Mouse (Mus musculus) bone marrow, adult 2 months (tissue): ENCODE data around the gene Itgav. TPM values are rescaled to one million over a fixed set of nuclear protein-coding genes. Genes with fewer than 3 reads are reported as not detected.

Experiments
- H3K27ac ChIP-seq: fragments of 200-500 bp; 2 replicates; pipeline ENCODE4 v1.5.1; 2012; ENCODE audit warnings: low read depth, mild to moderate bottlenecking, control low read depth, inconsistent platforms, low read length; ENCODE audit not compliant: control insufficient read depth, poor library complexity, insufficient read depth
- H3K4me1 ChIP-seq: fragments of 200-500 bp; 2 replicates; pipeline ENCODE4 v1.6.1; 2011; ENCODE audit warnings: low read length; ENCODE audit not compliant: control insufficient read depth, insufficient read depth
- H3K4me3 ChIP-seq: fragments of 200-500 bp; replicated peaks from 2 replicates; pipeline ENCODE3; 2011; ENCODE audit warnings: mild to moderate bottlenecking, low read depth, low read length, control low read depth; ENCODE audit not compliant: control insufficient read depth
- CTCF ChIP-seq: fragments of 200-500 bp; IDR thresholded peaks from 2 replicates; pipeline ENCODE4 v1.5.1; 2011; ENCODE audit warnings: low read length, control low read depth; ENCODE audit not compliant: control insufficient read depth, insufficient read depth
- POLR2A ChIP-seq: fragments of 200-500 bp; IDR thresholded peaks from 2 replicates; pipeline ENCODE4 v1.6.1; 2011; ENCODE audit warnings: low read depth, mild to moderate bottlenecking, control low read depth, low read length, borderline replicate concordance; ENCODE audit not compliant: control insufficient read depth
- WGBS: fragments of 180-500 bp; shearing (Covaris S2); methylation state at CpG from one replicate; pipeline ENCODE4 v1.1.7; 2018; 5-methylcytosine and 5-hydroxymethylcytosine counted together
- polyA plus RNA-seq: library from polyadenylated mRNA; stranded (reverse); fragments of >200 nt; gene quantifications from 2 replicates; pipeline ENCODE4 v1.2.4, GENCODE M21; 2011; ENCODE audit warnings: low replicate concordance; ENCODE audit not compliant: missing spikeins, insufficient read depth, insufficient read length

Itgav gene
- polyA plus RNA-seq, 1 experiment, result 24.7 TPM

DNA sequence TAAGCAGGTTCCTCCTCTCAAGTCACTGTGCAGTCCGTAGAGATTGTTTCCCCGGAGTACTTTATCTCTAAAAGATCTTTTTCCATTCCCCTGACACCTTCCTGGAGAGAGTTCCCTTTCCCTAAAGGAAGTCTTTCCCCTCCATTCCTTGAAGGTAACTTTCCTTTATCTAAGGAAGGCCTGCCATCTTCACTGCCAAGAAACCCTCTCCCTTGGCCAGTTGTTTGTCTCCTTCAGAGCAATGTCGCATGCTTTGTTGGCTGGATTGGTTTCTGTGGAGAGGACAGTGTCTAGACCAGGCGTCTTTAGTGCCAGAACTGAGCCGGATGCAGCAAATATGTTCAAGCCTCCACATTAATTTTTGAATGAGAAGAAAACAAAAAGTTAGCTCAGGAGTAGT is 11.1 kb downstream of the Itgav start:
- 78% methylated on average over 5 of the region's 5 CpGs for WGBS
- TF ChIP-seq POLR2A, result no peak
- no peak for TF ChIP-seq CTCF
- no peak overlapping the region for H3K27ac ChIP-seq
- no peak overlapping the region for H3K4me3 ChIP-seq
- peaks cover 3% of the 10 kb centered on the region for H3K4me1 ChIP-seq

DNA sequence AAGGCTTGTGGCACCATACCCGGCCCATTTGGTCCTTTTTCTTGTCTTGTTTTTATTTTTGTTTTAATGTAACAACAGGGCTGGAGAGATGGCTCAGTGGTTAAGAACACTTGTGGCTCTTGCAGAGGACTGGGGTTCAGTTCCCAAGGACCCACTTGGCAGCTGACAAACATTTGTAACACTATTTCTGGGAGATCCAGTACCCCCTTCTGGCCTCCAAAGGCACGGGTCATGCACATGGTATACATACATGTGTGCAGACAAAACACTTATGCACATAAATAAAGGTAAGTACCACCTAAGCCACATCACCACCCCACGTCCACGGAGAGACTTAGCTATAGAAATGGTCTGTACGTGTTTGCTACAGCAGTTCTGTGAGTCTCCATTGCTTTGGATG is 12.6 kb downstream of the Itgav start:
- 84% methylated on average over 5 of the region's 5 CpGs for WGBS
- no peak overlapping the region for H3K4me3 ChIP-seq
- peaks cover 3% of the 10 kb centered on the region for H3K4me1 ChIP-seq
- TF ChIP-seq POLR2A (no peak), CTCF (no peak)
- no peak overlapping the region for H3K27ac ChIP-seq

DNA sequence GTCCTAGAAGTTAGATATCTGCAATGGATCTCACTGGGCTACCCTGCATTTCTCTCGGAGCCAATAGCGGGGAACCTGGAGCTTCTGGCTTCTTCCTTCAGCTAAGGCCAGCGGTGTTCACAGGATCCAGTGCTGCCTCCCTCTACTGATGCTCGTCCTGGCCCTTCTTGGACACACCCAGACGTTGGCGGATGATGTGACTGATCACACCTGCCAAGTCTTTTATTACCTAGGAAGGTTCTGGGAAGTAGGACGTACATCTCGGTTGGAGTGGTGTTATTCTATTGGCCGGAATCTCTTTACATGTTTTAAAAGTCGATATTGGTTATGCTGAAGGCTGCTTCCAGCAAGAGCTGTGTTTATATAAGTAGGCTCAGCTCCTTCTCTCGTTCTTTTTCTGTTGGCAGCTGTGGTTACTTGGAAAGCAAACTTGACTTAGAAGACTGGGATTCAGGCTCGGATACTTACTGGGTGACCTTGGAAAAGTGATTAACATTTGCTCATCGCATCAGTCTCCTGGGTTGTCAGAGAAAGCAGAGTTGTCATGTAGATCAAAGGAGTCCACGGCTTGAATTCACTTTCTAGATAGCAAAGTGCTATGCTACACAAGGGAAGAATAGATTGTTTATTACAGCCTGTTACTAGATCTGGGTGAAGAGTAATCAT is 14.5 kb downstream of the Itgav start:
- H3K4me3 ChIP-seq, result no peak overlapping the region
- TF ChIP-seq POLR2A (no peak), CTCF (no peak)
- peaks cover 3% of the 10 kb centered on the region for H3K4me1 ChIP-seq
- H3K27ac ChIP-seq, result no peak overlapping the region
- WGBS, result 86% methylated on average over 14 of the region's 14 CpGs

DNA sequence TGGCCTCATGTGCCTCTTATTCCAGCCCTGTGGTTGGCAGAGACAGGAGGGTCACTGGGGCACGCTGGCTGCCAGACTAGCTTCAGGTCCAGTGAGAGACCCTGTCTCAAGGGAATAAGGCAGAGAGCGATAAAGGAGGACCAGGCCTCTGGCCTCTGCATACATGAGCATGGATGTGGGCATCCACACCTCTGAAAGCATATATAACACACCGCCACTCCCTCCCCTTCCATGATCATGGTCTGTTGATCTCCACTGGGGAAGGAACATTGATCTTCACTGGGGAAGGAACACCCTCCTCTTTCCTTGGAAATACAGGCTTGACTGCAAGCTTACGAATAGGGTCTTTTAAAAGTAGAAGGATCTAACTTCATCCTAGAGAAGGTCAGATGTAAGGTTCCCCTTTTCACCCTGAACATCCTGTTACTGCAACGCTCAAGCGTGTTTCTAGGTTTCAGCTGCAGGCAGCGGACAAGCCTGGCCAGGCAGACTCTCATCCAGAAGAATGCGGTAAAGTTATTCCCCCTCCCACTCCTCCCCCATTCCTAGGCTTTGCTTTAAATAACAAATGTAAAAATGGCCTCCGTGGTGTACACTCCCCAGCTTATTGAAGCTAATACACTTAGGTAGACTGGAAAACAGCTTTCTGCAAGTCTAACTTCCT is 15.4 kb downstream of the Itgav start:
- TF ChIP-seq POLR2A (no peak), CTCF (no peak)
- 30% methylated on average over 9 of the region's 9 CpGs for WGBS
- Histone ChIP-seq H3K4me1 (peaks cover 3% of the 10 kb centered on the region), H3K27ac (no peak overlapping the region), H3K4me3 (no peak overlapping the region)

DNA sequence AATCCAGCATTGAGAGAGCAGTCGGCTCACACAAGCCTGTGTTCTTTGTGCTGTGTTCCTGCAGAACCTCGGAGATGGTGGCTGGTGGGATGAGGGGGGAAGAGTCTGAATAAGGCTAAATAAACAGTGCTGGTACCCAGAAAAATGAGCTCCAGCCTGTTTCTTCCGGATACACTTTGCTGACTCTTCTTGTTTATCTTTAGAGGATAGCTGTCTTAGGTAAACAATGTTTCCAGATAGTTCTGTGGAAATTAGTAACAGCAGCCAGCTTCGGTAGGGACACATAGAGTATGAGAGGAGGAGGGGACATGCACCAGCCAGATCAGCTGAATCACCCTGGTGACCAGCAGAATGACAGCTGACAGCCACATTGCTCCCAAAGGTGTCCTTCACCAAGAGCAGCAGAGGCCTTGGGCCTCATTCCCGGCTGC is 16.4 kb downstream of the Itgav start:
- 58% methylated on average over 5 of the region's 5 CpGs for WGBS

DNA sequence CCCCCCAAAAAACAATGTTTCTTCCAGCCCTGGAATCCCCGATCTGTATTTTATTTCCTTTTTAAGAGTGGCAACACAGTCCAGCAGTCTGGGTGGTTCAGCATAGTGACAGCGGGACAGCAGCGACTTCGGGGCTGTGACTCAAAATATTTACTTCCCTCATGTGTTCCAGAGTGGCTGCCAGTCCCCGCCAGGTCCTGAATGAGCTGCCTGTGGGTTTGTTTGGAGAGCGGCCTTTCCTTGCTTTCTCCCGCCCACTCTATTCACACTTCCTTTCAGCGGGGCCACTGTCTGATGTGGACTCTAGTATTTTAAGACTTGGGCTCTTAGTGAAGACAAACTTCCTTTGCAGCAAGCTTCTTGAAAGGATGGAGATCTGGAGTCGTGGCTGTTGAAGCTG is 18.0 kb downstream of the Itgav start:
- H3K27ac ChIP-seq, result no peak overlapping the region
- TF ChIP-seq POLR2A (no peak), CTCF (no peak)
- peaks cover 3% of the 10 kb centered on the region for H3K4me1 ChIP-seq
- 13% methylated on average over 9 of the region's 9 CpGs for whole genome bisulfite sequencing
- H3K4me3 ChIP-seq, result no peak overlapping the region

More for the DNA sequence above, 16.4 kb downstream of the Itgav start:
- peaks cover 3% of the 10 kb centered on the region for H3K4me1 ChIP-seq
- no peak overlapping the region for H3K4me3 ChIP-seq
- TF ChIP-seq CTCF (no peak), POLR2A (no peak)
- no peak overlapping the region for H3K27ac ChIP-seq

DNA sequence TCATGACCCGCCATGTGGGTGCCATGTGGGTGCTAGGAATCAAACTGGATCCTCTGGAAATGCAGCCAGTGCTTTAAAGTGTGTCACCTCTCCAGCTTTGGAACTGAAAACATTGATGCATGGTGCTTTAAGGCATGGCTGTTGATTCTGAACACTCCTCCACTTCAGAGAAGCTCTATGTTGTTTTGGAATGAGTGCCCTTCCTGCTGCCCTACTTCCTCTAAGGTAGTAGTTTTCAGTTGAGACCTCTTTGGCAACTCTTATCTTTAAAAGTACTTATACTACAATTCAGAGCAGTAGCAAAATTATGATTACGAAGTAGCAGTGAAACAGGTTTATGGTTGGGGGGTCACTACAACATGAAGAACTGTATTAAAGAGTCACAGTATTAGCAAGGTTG is 18.6 kb downstream of the Itgav start:
- H3K4me1 ChIP-seq, result peaks cover 3% of the 10 kb centered on the region
- TF ChIP-seq CTCF (no peak), POLR2A (no peak)
- no peak overlapping the region for H3K27ac ChIP-seq
- no peak overlapping the region for H3K4me3 ChIP-seq
- WGBS, result 65% methylated on average over 2 of the region's 2 CpGs

DNA sequence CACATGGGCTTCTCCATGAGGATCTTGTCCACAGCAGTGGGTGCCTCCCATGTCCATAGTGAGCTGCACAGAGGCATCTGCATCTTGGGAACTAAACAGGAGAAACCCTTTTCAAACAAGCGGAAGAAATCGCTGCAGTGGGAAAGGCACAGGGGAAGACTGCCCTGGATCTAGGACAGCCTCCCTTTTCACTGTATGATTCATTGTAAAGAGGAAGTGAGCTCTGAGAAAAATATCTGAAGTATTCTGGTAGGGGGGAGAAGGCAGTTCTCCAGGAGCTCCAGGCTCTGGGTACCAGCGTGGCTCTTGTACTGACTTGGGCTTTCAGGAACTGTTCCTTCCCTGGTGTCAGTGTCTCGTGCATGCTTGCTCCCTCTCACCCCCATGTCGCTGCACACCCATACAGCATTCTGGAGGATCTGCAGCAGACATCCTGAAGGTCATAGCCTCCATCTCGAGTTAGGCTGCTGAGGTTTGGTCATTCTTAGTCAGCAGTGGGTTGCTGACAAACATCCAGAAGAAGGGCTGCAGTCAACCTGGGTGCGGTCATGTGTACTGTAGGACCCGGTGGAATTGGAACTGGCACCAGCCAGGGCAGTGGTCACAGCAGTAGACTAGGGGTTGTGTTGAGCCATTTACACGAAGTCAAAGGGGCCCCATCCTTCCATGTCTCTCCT is 20.2 kb downstream of the Itgav start:
- no peak overlapping the region for H3K27ac ChIP-seq
- peaks cover 2% of the 10 kb centered on the region for H3K4me1 ChIP-seq
- H3K4me3 ChIP-seq, result no peak overlapping the region
- 50% methylated on average over 9 of the region's 9 CpGs for WGBS
- no peak for TF ChIP-seq CTCF
- TF ChIP-seq POLR2A, result no peak
